Mouse (Mus musculus) midbrain, embryonic 12.5 days (tissue): ENCODE results near the gene Ntrk3. TPM values are rescaled to one million over a fixed set of nuclear protein-coding genes. Genes with fewer than 3 reads are reported as not detected.
A peak's percentile ranks its signal among the peaks of the same experiment; 100 is the strongest.

ENCODE experiments used
- ATAC-seq: fragments of 200-750 bp; cut with Nextera tagmentation; 2 replicates; pipeline ENCODE4 v1.8.0; 2017; ENCODE audit warnings: low read depth, moderate TSS enrichment, moderate library complexity; ENCODE audit not compliant: low FRiP score
- H3K27ac ChIP-seq: fragments of 300-500 bp; sonication (generic); replicated peaks from 2 replicates; pipeline ENCODE4 v1.5.1; 2016; ENCODE audit warnings: mild to moderate bottlenecking
- H3K27me3 ChIP-seq: fragments of 300-500 bp; sonication (generic); 2 replicates; pipeline ENCODE4 v1.6.1; 2016; ENCODE audit warnings: mild to moderate bottlenecking
- H3K36me3 ChIP-seq: fragments of 300-500 bp; sonication (generic); 2 replicates; pipeline ENCODE4 v1.6.1; 2016
- H3K4me1 ChIP-seq: fragments of 300-500 bp; sonication (generic); 2 replicates; pipeline ENCODE4 v1.6.1; 2016
- H3K4me2 ChIP-seq: fragments of 300-500 bp; sonication (generic); replicated peaks from 2 replicates; pipeline ENCODE4 v1.6.1; 2016; ENCODE audit warnings: mild to moderate bottlenecking, moderate library complexity
- H3K4me3 ChIP-seq: fragments of 300-500 bp; sonication (generic); 2 replicates; pipeline ENCODE4 v1.5.1; 2016; ENCODE audit warnings: mild to moderate bottlenecking
- H3K9ac ChIP-seq: fragments of 300-500 bp; sonication (generic); replicated peaks from 2 replicates; pipeline ENCODE4 v1.6.1; 2016; ENCODE audit warnings: mild to moderate bottlenecking, moderate library complexity
- H3K9me3 ChIP-seq: fragments of 300-500 bp; sonication (generic); 2 replicates; pipeline ENCODE4 v1.6.1; 2016; ENCODE audit warnings: mild to moderate bottlenecking
- WGBS: fragments of 180-500 bp; shearing (Covaris S2); methylation state at CpG from one replicate; pipeline ENCODE4 v1.1.7; 2016; 5-methylcytosine and 5-hydroxymethylcytosine counted together
- polyA plus RNA-seq: library from polyadenylated mRNA; unstranded; fragments of >200 nt; fragmentation: Nextera tagmentation; extraction: Ambion mirVana; gene quantifications from 2 replicates; pipeline ENCODE4 v1.2.1, GENCODE M21; 2016

Gene Ntrk3
- polyA plus RNA-seq, 1 experiment from 2014 or later = 9.3 TPM

- no peak overlapping the region for H3K27ac ChIP-seq
- no peak overlapping the region for H3K4me2 ChIP-seq
- H3K9ac ChIP-seq = no peak overlapping the region
- H3K36me3 ChIP-seq = no peaks in the 10 kb centered on the region
- H3K9me3 ChIP-seq = no peaks in the 10 kb centered on the region
- WGBS = 80% methylated on average over 3 of the region's 3 CpGs
- no peak for ATAC-seq
- peaks cover 35% of the 10 kb centered on the region for H3K4me1 ChIP-seq
- no peak overlapping the region for H3K4me3 ChIP-seq
- peaks cover 17% of the 10 kb centered on the region; the same call in 1 of the 2 replicates for H3K27me3 ChIP-seq
Measured at GRCm38 (mm10) chr7:78601851-78602250, 136.0 kb downstream of the Ntrk3 start.

- Histone ChIP-seq H3K4me3 (no peak overlapping the region), H3K4me1 (peaks cover 35% of the 10 kb centered on the region), H3K27ac (no peak overlapping the region), H3K27me3 (peaks cover 24% of the 10 kb centered on the region; the same call in 1 of the 2 replicates), H3K9me3 (no peaks in the 10 kb centered on the region), H3K9ac (no peak overlapping the region), H3K36me3 (no peaks in the 10 kb centered on the region), H3K4me2 (no peak overlapping the region)
- ATAC-seq = no peak
- WGBS = 88% methylated on average over 6 of the region's 6 CpGs
Measured at GRCm38 (mm10) chr7:78600886-78601285, 136.9 kb downstream of the Ntrk3 start.

- H3K4me1 ChIP-seq = peaks cover 28% of the 10 kb centered on the region
- peaks cover 24% of the 10 kb centered on the region; the same call in 1 of the 2 replicates for H3K27me3 ChIP-seq
- H3K36me3 ChIP-seq = no peaks in the 10 kb centered on the region
- H3K9ac ChIP-seq = no peak overlapping the region
- H3K9me3 ChIP-seq = no peaks in the 10 kb centered on the region
- H3K27ac ChIP-seq = no peak overlapping the region
- no peak for ATAC-seq
- 84% methylated on average over 6 of the region's 6 CpGs for WGBS
- H3K4me2 ChIP-seq = no peak overlapping the region
- no peak overlapping the region for H3K4me3 ChIP-seq
Measured at GRCm38 (mm10) chr7:78599941-78600677, 137.7 kb downstream of the Ntrk3 start.

- Histone ChIP-seq H3K9me3 (no peaks in the 10 kb centered on the region), H3K4me2 (peak overlapping the region; percentile 19), H3K4me1 (peaks cover 18% of the 10 kb centered on the region), H3K9ac (no peak overlapping the region), H3K27me3 (peaks cover 24% of the 10 kb centered on the region; the same call in 1 of the 2 replicates), H3K27ac (peak overlapping the region; percentile 17; the same call in 1 of the 2 replicates), H3K36me3 (no peaks in the 10 kb centered on the region), H3K4me3 (no peak overlapping the region)
- peak; percentile 69; the same call in 1 of the 2 replicates for ATAC-seq
- WGBS = 39% methylated on average over 12 of the region's 12 CpGs
Measured at GRCm38 (mm10) chr7:78598147-78598546, 139.7 kb downstream of the Ntrk3 start.

GRCm38 (mm10) chr7:78597251-78598129 lies 140.3 kb downstream of the Ntrk3 start:
- no peaks in the 10 kb centered on the region for H3K9me3 ChIP-seq
- WGBS = 24% methylated on average over 15 of the region's 15 CpGs
- H3K9ac ChIP-seq = no peak overlapping the region; the same call in 1 of the 2 replicates
- H3K27me3 ChIP-seq = peaks cover 24% of the 10 kb centered on the region; the same call in 1 of the 2 replicates
- ATAC-seq = peak; percentile 27; the same call in 1 of the 2 replicates
- peak overlapping the region; percentile 17; the same call in 1 of the 2 replicates for H3K27ac ChIP-seq
- H3K36me3 ChIP-seq = no peaks in the 10 kb centered on the region
- no peak overlapping the region for H3K4me3 ChIP-seq
- H3K4me1 ChIP-seq = peaks cover 18% of the 10 kb centered on the region
- peak overlapping the region; percentile 19; the same call in 1 of the 2 replicates for H3K4me2 ChIP-seq

- H3K4me1 ChIP-seq = peaks cover 18% of the 10 kb centered on the region
- H3K9ac ChIP-seq = no peak overlapping the region
- H3K4me2 ChIP-seq = no peak overlapping the region
- H3K27me3 ChIP-seq = peaks cover 30% of the 10 kb centered on the region
- no peaks in the 10 kb centered on the region for H3K9me3 ChIP-seq
- no peaks in the 10 kb centered on the region for H3K36me3 ChIP-seq
- no peak for ATAC-seq
- no peak overlapping the region for H3K27ac ChIP-seq
- 64% methylated on average over 5 of the region's 5 CpGs for WGBS
- H3K4me3 ChIP-seq = no peak overlapping the region
Measured at GRCm38 (mm10) chr7:78596556-78596955, 141.3 kb downstream of the Ntrk3 start.

- no peak overlapping the region for H3K4me3 ChIP-seq
- H3K9ac ChIP-seq = no peak overlapping the region
- peaks cover 34% of the 10 kb centered on the region for H3K27me3 ChIP-seq
- H3K27ac ChIP-seq = no peak overlapping the region
- WGBS = 6% methylated on average over 4 of the region's 4 CpGs
- no peak overlapping the region for H3K4me2 ChIP-seq
- H3K4me1 ChIP-seq = peaks cover 18% of the 10 kb centered on the region
- H3K36me3 ChIP-seq = no peaks in the 10 kb centered on the region
- no peaks in the 10 kb centered on the region for H3K9me3 ChIP-seq
- ATAC-seq = peak; percentile 71; the same call in 1 of the 2 replicates
Measured at GRCm38 (mm10) chr7:78595895-78596294, 141.9 kb downstream of the Ntrk3 start.

- Histone ChIP-seq H3K9me3 (no peaks in the 10 kb centered on the region), H3K27ac (no peak overlapping the region), H3K4me2 (no peak overlapping the region), H3K4me1 (peaks cover 10% of the 10 kb centered on the region), H3K4me3 (no peak overlapping the region), H3K36me3 (no peaks in the 10 kb centered on the region), H3K27me3 (peaks cover 26% of the 10 kb centered on the region), H3K9ac (no peak overlapping the region)
- no peak for ATAC-seq
- 86% methylated on average over 4 of the region's 4 CpGs for WGBS
Measured at GRCm38 (mm10) chr7:78592948-78593347, 144.9 kb downstream of the Ntrk3 start.

- no peak overlapping the region for H3K9ac ChIP-seq
- H3K36me3 ChIP-seq = no peaks in the 10 kb centered on the region
- H3K4me3 ChIP-seq = no peak overlapping the region
- peaks cover 25% of the 10 kb centered on the region for H3K27me3 ChIP-seq
- peaks cover 3% of the 10 kb centered on the region; the same call in 1 of the 2 replicates for H3K4me1 ChIP-seq
- no peaks in the 10 kb centered on the region for H3K9me3 ChIP-seq
- ATAC-seq = no peak
- no peak overlapping the region for H3K4me2 ChIP-seq
- WGBS = 90% methylated on average over 1 of the region's 1 CpGs
- H3K27ac ChIP-seq = no peak overlapping the region
Measured at GRCm38 (mm10) chr7:78592172-78592571, 145.6 kb downstream of the Ntrk3 start.

- Histone ChIP-seq H3K36me3 (no peaks in the 10 kb centered on the region), H3K9me3 (no peaks in the 10 kb centered on the region), H3K9ac (no peak overlapping the region), H3K4me3 (no peak overlapping the region), H3K27me3 (peaks cover 25% of the 10 kb centered on the region), H3K4me1 (no peaks in the 10 kb centered on the region), H3K27ac (no peak overlapping the region), H3K4me2 (no peak overlapping the region)
- WGBS = 70% methylated on average over 7 of the region's 7 CpGs
- no peak for ATAC-seq
Measured at GRCm38 (mm10) chr7:78589766-78590165, 148.0 kb downstream of the Ntrk3 start.

- Histone ChIP-seq H3K9ac (no peak overlapping the region), H3K4me2 (no peak overlapping the region), H3K4me1 (no peaks in the 10 kb centered on the region), H3K9me3 (no peaks in the 10 kb centered on the region), H3K4me3 (no peak overlapping the region), H3K27me3 (peaks cover 46% of the 10 kb centered on the region), H3K36me3 (no peaks in the 10 kb centered on the region), H3K27ac (no peak overlapping the region)
- 19% methylated on average over 3 of the region's 3 CpGs for WGBS
- no peak for ATAC-seq
Measured at GRCm38 (mm10) chr7:78586800-78587199, 151.0 kb downstream of the Ntrk3 start.

GRCm38 (mm10) chr7:78585960-78586359 lies 151.9 kb downstream of the Ntrk3 start:
- 34% methylated on average over 7 of the region's 7 CpGs for WGBS
- peaks cover 49% of the 10 kb centered on the region for H3K27me3 ChIP-seq
- H3K9ac ChIP-seq = no peak overlapping the region
- ATAC-seq = no peak
- no peaks in the 10 kb centered on the region for H3K9me3 ChIP-seq
- H3K4me2 ChIP-seq = no peak overlapping the region
- H3K27ac ChIP-seq = no peak overlapping the region
- no peaks in the 10 kb centered on the region for H3K4me1 ChIP-seq
- H3K4me3 ChIP-seq = no peak overlapping the region
- H3K36me3 ChIP-seq = no peaks in the 10 kb centered on the region
